Mouse (Mus musculus): ENCODE measurements around the gene Aktip. TPM values are rescaled to one million over a fixed set of nuclear protein-coding genes. Genes with fewer than 3 reads are reported as not detected.

The Aktip gene
- polyA plus RNA-seq, 2 experiments, result 2.9 to 5.6 TPM

GRCm38 (mm10) chr8:91207676-91208075, 7.9 kb upstream of the Aktip start:
- H3K27me3 ChIP-seq (ENCODE audit: control insufficient read depth, insufficient read depth, low read length), result no peaks in the 10 kb centered on the region
- ATAC-seq (ENCODE audit: insufficient read depth), result no peak
- H3K4me1 ChIP-seq (replicated peaks; ENCODE audit: control insufficient read depth in 2 of 2, insufficient read depth in 2 of 2, low read length in 1 of 2), result no peaks in the 10 kb centered on the region; a peak in 1 of 4 replicates
- H3K4me3 ChIP-seq (ENCODE audit: insufficient read depth in 1 of 2, low read depth in 2 of 2, low read length in 2 of 2), result no peak overlapping the region
- TF ChIP-seq CTCF (IDR thresholded peaks at IDR 0.05; ENCODE audit: low read depth) (no peak), EP300 (IDR thresholded peaks at IDR 0.05; ENCODE audit: low read depth) (no peak)
- DNase-seq (ENCODE audit: low read depth in 3 of 3, low spot score in 3 of 3), result no peak
- H3K27ac ChIP-seq, result no peak overlapping the region
- H3K36me3 ChIP-seq (replicated peaks; ENCODE audit: control insufficient read depth, insufficient read depth, low read depth), result no peaks in the 10 kb centered on the region
- H3K4me2 ChIP-seq (ENCODE audit: low read depth), result no peak overlapping the region
- WGBS (ENCODE audit: insufficient replicate concordance), result 7% methylated on average over 2 of the region's 2 CpGs
- H3K9ac ChIP-seq (replicated peaks), result no peak overlapping the region
- no peaks in the 10 kb centered on the region for H3K9me3 ChIP-seq (ENCODE audit: control insufficient read depth, low read length)

- no peak overlapping the region for H3K27ac ChIP-seq
- whole genome bisulfite sequencing (ENCODE audit: insufficient replicate concordance), result 62% methylated on average over 6 of the region's 6 CpGs
- H3K9ac ChIP-seq (replicated peaks), result no peak overlapping the region
- no peaks in the 10 kb centered on the region for H3K27me3 ChIP-seq (ENCODE audit: control insufficient read depth, insufficient read depth, low read length)
- no peak overlapping the region for H3K4me2 ChIP-seq (ENCODE audit: low read depth)
- no peaks in the 10 kb centered on the region for H3K36me3 ChIP-seq (replicated peaks; ENCODE audit: control insufficient read depth, insufficient read depth, low read depth)
- ATAC-seq (ENCODE audit: insufficient read depth) (no peak), DNase-seq (ENCODE audit: low read depth in 3 of 3, low spot score in 3 of 3) (no peak)
- TF ChIP-seq CTCF (IDR thresholded peaks at IDR 0.05; ENCODE audit: low read depth) (no peak), EP300 (IDR thresholded peaks at IDR 0.05; ENCODE audit: low read depth) (no peak)
- no peak overlapping the region for H3K4me3 ChIP-seq (ENCODE audit: insufficient read depth in 1 of 2, low read depth in 2 of 2, low read length in 2 of 2)
- H3K9me3 ChIP-seq (ENCODE audit: control insufficient read depth, low read length), result no peaks in the 10 kb centered on the region
- no peaks in the 10 kb centered on the region; a peak in 1 of 4 replicates for H3K4me1 ChIP-seq (replicated peaks; ENCODE audit: control insufficient read depth in 2 of 2, insufficient read depth in 2 of 2, low read length in 1 of 2)
These were observed 6.1 kb upstream of the Aktip start for GRCm38 (mm10) chr8:91205897-91206296.

GRCm38 (mm10) chr8:91201184-91201583, 1.4 kb upstream of the Aktip start:
- ATAC-seq (ENCODE audit: insufficient read depth) (no peak), DNase-seq (ENCODE audit: low read depth in 3 of 3, low spot score in 3 of 3) (no peak)
- Histone ChIP-seq H3K4me2 (ENCODE audit: low read depth) (no peak overlapping the region), H3K9me3 (ENCODE audit: control insufficient read depth, low read length) (no peaks in the 10 kb centered on the region), H3K27me3 (ENCODE audit: control insufficient read depth, insufficient read depth, low read length) (no peaks in the 10 kb centered on the region), H3K27ac (no peak overlapping the region), H3K4me1 (replicated peaks; ENCODE audit: control insufficient read depth in 2 of 2, insufficient read depth in 2 of 2, low read length in 1 of 2) (no peaks in the 10 kb centered on the region; a peak in 1 of 4 replicates), H3K9ac (replicated peaks) (no peak overlapping the region), H3K36me3 (replicated peaks; ENCODE audit: control insufficient read depth, insufficient read depth, low read depth) (no peaks in the 10 kb centered on the region), H3K4me3 (ENCODE audit: insufficient read depth in 1 of 2, low read depth in 2 of 2, low read length in 2 of 2) (no peak overlapping the region)
- 36% methylated on average over 2 of the region's 2 CpGs for WGBS (ENCODE audit: insufficient replicate concordance)
- no peak for TF ChIP-seq CTCF (IDR thresholded peaks at IDR 0.05; ENCODE audit: low read depth)

- ATAC-seq (ENCODE audit: insufficient read depth) (no peak), DNase-seq (ENCODE audit: low read depth in 3 of 3, low spot score in 3 of 3) (no peak)
- no peaks in the 10 kb centered on the region; a peak in 1 of 4 replicates for H3K4me1 ChIP-seq (replicated peaks; ENCODE audit: control insufficient read depth in 2 of 2, insufficient read depth in 2 of 2, low read length in 1 of 2)
- TF ChIP-seq CTCF (IDR thresholded peaks at IDR 0.05; ENCODE audit: low read depth), result no peak
- no peak for TF ChIP-seq EP300 (IDR thresholded peaks at IDR 0.05; ENCODE audit: low read depth)
- H3K4me2 ChIP-seq (ENCODE audit: low read depth), result no peak overlapping the region
- H3K36me3 ChIP-seq (replicated peaks; ENCODE audit: control insufficient read depth, insufficient read depth, low read depth), result no peaks in the 10 kb centered on the region
- 77% methylated on average over 3 of the region's 3 CpGs for WGBS (ENCODE audit: insufficient replicate concordance)
- H3K27me3 ChIP-seq (ENCODE audit: control insufficient read depth, insufficient read depth, low read length), result no peaks in the 10 kb centered on the region
- no peaks in the 10 kb centered on the region for H3K9me3 ChIP-seq (ENCODE audit: control insufficient read depth, low read length)
- no peak overlapping the region for H3K27ac ChIP-seq
- no peak overlapping the region for H3K9ac ChIP-seq (replicated peaks)
- no peak overlapping the region for H3K4me3 ChIP-seq (ENCODE audit: insufficient read depth in 1 of 2, low read depth in 2 of 2, low read length in 2 of 2)
These were observed 1.7 kb downstream of the Aktip start for GRCm38 (mm10) chr8:91198036-91198435.

GRCm38 (mm10) chr8:91197233-91197632, 2.5 kb downstream of the Aktip start:
- Histone ChIP-seq H3K4me3 (ENCODE audit: insufficient read depth in 1 of 2, low read depth in 2 of 2, low read length in 2 of 2) (no peak overlapping the region), H3K4me2 (ENCODE audit: low read depth) (no peak overlapping the region), H3K27me3 (ENCODE audit: control insufficient read depth, insufficient read depth, low read length) (no peaks in the 10 kb centered on the region), H3K9me3 (ENCODE audit: control insufficient read depth, low read length) (no peaks in the 10 kb centered on the region), H3K9ac (replicated peaks) (no peak overlapping the region), H3K4me1 (replicated peaks; ENCODE audit: control insufficient read depth in 2 of 2, insufficient read depth in 2 of 2, low read length in 1 of 2) (no peaks in the 10 kb centered on the region; a peak in 1 of 4 replicates), H3K36me3 (replicated peaks; ENCODE audit: control insufficient read depth, insufficient read depth, low read depth) (no peaks in the 10 kb centered on the region), H3K27ac (no peak overlapping the region)
- ATAC-seq (ENCODE audit: insufficient read depth), result no peak
- TF ChIP-seq CTCF (IDR thresholded peaks at IDR 0.05; ENCODE audit: low read depth), result no peak
- no peak for TF ChIP-seq EP300 (IDR thresholded peaks at IDR 0.05; ENCODE audit: low read depth)
- no peak for DNase-seq (ENCODE audit: low read depth in 3 of 3, low spot score in 3 of 3)
- WGBS (ENCODE audit: insufficient replicate concordance), result 55% methylated on average over 5 of the region's 5 CpGs

Data from liver, embryonic 14.5 days (tissue).